Mouse (Mus musculus) heart, postnatal 0 days (tissue): ENCODE data around the gene Parva.

Experiments used
- CTCF ChIP-seq: IDR thresholded peaks from 2 replicates; pipeline ENCODE4 v1.5.1; 2016; ENCODE audit warnings: antibody characterized with exemption, control low read depth, low read depth
- EP300 ChIP-seq: IDR thresholded peaks from 2 replicates; pipeline ENCODE4 v1.6.1; 2016; ENCODE audit warnings: antibody characterized with exemption, low read depth

- TF ChIP-seq CTCF (no peak), EP300 (no peak)
Observed at GRCm38 (mm10) chr7:112510336-112511048, 83.2 kb downstream of the Parva start.
